Mouse (Mus musculus) urinary bladder, postnatal 25 days (tissue): ENCODE data around the gene Il25.
"Not testable (repeated sequence)": the region's sequence is repeated elsewhere in the genome, so short reads cannot be mapped to it uniquely, and the experiment has no call there.

ENCODE experiments used
- DNase-seq: peaks from one replicate; pipeline ENCODE4 v3.0.0; 2022; ENCODE audit warnings: low spot score

Gene Il25

DNA sequence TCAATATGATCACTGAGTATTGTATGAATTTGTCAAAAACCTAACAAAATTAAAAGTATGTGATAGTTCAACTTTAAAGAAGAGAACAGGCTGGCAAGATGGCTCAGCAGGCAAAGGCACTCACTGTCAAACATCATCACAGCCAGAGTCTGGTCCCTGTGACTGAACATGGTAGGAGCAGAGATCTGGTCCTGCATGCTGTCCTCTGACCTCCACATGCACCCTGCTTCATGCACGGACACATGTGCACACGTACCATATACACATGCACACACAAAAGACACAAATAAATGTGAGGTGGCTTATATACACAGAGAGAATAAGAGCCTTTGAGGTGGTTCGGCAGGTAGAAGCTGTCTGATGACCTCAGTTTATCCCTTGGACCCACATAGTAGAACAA lies 23.0 kb downstream of the Il25 start:
- no peak for DNase-seq

DNA sequence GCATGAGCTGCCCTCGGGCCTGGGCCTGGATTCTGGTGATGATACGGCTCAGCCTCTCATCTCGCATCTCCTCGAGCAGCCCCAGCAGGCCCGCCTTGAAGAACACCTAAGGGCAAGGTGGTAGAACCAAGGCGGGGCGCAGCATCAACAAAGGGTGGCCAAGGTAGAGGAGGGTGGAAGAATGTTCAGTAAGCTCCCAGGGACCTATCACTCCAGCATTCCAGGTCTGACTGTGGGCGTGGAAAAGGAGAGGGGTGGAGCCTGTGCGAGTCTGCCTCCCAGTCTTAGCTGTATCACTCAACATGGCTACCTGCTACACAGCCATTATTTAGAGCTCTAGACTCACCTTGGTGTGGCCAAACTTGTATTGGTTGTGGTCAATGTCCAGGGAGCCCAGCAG lies 24.0 kb downstream of the Il25 start:
- no peak for DNase-seq

DNA sequence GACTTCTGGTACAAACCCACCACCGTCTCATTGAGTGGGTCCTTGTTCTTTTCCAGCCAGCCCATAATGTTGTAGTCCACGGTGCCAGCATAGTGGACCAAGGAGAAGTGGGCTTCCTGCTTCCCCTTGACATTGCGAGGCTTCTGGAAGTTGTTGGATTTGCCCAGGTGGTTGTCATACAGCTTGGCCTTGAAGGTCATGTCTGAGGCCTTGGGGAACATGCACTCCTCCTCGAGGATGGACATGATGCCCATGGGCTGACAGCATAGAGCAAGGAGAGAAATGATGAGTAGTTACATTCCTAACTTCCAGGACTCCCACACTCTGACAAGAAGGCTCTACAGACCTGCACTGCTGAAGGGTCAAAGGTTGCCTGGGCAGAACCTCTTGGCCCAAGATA lies 26.0 kb downstream of the Il25 start:
- DNase-seq, result no peak

DNA sequence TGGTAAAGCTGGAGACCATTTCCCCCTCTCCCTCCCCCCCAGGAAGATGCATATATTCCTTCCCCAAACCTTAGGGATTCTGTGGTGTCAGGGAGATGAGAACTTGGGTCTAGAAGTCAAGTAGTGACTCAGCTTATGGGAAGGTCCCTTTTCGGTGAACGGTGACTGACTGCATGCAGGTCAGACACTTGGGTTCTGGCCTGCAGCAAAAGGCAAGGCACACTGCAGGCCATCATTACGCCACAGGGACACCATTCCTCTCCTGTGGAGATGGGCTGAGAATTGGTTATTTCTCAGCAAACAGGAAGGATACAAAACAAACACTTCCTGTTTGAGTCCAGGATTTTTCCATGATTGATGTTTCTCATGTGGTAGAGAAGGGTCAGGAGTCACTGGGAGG lies 26.7 kb downstream of the Il25 start:
- DNase-seq, result no peak

DNA sequence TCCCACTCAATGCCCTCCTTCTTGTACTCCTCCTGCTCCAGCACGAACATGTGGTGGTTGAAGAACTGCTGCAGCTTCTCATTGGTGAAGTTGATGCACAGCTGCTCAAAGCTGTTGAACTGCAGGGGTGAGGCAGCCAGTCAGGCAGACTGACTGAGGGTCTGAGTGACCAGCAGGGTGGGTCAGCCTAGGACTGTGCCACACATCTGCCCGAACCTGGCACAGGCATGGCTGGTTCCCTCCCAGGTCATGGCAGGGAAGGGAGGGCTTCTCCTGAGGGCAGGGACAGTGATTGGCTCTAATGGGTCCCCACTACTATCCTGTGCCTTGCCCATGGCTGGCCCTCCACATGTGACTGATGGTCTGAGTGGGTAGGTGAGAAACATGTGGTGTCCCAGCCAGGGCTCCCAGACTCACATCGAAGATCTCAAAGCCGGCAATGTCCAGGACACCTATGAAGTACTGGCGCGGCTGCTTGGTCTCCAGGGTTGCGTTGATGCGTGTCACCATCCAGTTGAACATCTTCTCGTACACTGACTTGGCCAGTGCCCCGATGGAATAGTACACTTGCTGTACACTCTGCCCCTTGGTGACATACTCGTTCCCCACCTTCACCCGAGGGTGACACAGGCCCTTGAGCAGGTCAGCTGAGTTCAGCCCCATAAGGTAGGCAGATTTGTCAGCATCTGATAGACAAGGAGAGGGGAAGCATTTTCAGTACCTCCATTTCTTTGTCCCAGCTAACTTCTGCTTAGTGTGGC lies 27.5 kb downstream of the Il25 start:
- not testable (repeated sequence) for DNase-seq

DNA sequence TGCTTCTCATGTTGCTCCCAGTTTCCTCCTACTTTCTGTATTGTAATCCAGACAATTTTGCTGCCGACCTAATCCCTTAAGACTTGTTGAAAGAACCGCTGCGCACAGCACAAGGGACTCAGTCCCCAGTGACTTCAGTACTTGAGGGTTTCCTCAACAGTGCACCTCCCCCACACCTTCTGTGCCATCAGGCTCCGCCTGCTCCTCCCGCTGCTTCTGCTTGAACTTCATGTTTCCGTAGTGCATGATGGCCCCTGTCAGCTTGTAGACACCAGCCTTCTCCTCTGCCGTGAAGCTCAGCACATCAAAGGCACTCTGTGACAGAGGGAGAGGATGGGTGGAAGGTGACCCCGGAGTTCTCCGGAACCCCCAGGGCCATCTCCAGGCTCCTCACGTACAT lies 28.3 kb downstream of the Il25 start:
- no peak for DNase-seq

DNA sequence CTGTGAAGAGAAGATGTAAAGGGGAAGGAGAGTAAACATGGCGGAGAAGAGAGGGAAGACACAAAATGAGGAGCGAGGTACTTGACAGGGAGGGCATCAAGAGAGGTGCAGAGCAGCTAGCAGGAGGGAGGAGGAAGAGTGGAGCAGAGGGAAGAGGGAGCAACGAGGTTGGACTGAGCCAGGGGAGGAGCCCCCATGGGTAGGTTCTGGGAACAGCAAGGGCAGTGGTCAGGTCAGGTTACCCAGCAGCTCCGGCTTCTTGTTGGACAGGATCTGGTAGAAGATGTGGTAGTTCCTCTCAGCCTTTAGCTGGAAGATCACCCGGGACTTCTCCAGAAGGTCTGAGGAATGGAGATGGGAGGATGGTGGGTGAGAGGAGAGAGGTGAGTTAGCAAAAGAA lies 29.0 kb downstream of the Il25 start:
- no peak for DNase-seq

DNA sequence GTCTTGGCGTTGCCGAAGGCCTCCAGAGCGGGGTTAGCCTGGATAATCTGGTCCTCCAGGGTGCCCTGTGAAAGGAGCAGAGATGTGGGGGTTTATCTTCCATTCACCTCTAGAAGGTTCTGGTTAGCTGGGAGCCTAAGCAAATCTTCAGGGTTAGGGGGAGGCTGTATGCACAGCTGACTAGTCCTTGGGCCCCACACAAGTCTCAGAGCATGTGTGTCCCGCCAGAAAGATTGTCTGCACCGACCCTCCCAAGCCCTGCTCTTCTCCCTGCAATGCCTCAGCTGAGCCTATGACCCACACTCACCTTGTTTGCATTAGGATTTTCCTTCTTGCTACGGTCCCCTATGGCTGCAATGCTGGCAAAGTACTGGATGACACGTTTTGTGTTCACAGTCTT lies 30.2 kb downstream of the Il25 start:
- no peak for DNase-seq

DNA sequence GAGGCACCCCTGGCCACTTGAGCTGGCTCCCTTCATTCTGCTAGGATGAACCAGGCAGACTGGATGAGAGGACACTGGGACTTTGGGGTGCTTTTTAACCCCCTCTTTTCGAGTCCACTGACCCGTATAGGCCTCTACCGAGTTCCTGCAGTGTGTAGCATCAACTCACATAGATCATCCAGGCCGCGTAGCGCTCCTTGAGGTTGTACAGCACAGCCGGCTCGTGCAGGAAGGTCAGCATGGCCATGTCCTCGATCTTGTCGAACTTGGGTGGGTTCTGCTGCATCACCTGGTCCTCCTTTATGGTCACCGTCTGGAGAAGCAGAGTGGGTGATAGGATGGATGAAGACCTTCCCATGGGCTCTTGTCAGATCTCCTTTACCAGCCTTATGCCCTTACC lies 31.2 kb downstream of the Il25 start:
- DNase-seq, result no peak

DNA sequence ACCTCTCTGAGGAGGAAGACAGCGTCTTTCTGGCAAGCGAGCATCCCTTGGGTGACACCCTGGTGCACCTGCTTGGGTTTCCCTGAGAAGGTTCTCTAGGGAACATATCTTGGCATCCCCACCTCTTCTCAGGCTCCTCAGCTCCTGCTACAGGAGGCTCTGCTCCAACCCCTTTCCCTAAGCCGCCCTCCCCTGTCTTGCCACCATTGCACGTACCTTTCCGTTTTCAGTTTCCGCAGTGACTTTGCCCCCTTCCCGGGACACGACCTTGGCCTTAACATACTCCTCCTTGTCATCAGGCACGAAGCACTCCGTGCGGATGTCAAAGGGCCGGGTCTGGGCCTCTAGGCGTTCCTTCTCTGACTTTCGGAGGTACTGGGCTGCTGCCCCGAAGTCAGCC lies 32.5 kb downstream of the Il25 start:
- DNase-seq, result no peak

DNA sequence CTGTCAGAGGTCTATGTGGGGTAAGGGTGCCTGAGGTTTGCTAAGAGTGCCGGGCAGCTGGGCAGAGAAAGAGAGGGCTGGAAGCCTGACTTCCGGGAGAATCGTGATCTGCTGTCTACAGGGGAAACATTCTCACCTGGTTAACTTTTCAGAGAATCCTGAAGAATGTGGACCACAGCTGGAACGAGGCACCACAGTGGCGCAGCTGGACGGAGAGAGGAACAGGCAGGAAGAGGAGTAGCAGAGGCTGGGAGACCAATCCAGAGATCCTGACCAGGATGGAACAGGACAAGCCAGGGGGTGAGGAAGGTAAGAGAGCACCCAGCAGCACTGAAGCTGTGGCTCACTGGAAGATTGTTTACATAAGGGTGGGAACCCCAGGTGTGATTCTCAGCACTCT lies 33.1 kb downstream of the Il25 start:
- no peak for DNase-seq

DNA sequence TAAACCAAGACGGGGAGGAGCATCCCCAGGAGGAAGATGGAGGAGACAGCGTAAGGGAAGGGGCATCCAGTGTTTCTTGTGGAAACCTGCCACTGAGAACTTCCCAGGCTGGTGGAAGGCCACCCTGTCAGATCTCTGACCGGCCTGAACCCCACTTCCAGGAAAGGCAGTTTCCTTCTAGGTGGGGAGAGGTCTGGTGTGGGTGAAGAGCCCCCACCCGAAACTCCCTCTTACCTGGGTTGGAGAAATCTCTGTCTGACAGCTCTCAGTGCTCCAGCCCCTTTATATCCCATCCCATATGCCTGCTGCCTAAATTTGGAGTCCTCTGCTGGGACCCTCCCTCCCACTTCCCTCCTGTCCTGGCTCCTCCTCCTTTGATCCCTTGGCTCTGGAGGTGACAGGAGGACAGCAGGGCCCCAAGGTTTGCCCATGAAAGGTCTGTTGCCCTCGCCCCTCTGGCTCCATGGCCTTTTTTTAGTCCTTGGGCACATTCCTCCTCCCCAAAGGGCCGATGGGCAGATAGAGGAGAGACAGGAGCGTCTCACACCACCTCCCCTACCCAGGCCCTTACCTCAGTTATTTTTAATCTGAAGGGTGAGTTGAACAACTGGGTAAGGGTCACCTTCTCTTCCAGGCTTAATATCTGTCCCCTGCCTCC lies 34.0 kb downstream of the Il25 start, which contains the start of gene Myh6:
Myh6 (minus strand) TSS at position 608 of the 658 bp plus-strand sequence.
- no peak for DNase-seq

DNA sequence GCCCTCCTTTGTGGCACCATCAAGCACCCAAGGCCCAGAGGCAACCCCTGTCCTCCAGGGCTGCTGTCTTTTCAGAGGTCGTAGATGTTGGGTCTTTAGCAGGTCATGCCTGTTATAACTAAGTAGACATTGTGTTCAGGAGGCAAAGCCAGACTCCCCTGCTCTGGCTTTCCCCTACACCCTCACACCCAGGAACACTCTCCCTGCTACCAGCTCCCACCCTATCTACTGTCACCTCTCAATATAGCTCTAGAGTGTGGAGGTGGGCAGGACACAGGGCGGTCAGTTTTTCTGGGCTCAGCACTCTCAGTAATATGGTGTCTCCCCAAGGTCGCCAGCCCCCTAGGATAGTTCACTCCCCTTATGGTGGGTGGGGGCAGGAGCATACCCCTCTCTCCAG lies 35.4 kb downstream of the Il25 start:
- no peak for DNase-seq

DNA sequence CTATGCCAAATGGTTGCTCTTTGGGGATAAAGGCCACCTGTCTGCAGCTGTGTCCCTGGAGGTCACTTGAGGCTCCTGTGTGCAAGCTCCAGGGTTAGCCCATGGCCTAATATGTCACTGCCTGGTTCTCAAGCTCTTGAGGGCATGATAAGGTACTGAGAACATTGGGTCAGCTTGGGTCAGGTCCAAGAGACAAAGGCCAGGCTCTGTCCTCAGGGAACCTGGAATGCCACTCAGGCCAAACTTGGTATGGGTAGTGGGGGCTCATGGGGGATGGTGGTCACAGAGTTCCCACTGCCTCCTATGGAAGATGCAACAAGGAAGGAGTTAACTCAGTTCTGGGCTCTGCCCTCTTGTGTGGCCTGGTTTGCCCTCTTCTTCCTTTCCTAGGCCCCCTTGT lies 35.8 kb downstream of the Il25 start:
- no peak for DNase-seq

DNA sequence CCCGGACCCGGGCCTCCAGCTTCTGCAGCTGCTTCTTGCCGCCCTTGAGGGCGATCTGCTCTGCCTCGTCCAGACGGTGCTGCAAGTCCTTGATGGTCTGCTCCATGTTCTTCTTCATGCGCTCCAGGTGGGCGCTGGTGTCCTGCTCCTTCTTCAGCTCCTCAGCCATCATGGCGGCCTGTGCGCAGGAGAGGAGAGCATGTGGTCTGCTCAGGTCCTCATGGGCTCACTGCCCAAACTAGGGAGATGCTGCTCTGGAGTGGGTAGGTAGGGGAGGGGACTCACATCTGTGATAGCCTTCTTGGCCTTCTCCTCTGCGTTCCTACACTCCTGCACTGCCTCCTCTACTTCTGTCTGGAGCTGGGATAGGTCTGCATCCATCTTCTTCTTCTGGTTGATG lies 40.3 kb downstream of the Il25 start:
- DNase-seq, result not testable (repeated sequence)

DNA sequence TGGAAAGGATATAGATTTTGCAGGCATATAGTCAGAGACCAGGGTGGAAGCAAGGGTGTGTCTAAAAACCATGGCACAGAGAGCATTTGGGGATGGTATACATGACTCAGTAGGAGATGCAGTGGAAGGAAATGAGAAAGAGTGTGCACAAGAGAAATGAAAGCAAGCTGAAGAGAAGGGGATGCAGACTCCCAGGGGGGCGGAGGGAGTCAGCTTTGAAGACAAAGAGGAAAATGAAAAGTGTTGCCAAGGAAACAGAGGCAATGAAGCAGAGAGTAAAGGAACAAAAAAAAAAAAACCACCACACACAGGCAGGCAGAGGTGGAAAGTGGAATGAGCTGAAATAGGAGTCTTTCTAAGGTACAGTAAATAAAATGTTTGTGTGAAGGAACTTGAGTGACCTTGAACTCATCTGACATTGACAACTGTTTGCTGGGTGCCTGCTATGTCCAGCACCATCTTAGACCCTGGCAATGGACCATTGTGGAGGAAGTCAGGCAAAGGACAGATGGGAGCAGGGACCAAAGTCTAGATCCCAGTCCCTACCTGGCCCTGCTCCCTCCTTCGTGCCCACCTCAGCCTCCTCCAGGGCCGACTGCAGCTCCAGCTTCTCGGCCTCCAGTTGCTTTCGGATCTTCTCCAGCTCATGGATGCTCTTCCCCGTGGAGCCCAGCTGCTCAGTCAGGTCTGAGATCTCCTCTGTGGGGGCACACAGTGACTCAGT lies 41.7 kb downstream of the Il25 start:
- no peak for DNase-seq

DNA sequence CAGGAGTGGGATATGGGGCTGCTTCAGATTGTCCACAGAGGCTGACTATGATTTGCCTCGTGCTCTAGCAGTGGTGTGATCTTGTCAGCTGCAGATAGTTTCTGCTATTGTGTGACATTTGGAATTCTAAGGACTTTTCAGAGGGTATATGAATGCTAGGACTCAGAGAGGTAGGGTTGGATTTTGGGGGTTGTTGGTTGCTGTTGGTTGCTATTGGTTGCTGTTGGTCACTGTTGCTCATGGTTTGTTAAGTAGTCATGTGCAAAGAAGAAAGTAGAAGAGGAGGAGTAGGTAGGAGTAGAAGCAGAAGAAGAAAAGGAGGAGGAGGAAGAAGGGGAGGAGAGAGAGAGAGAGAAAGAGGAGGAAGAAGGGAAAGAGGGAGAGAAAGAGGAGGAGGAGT lies 44.1 kb downstream of the Il25 start, which contains the start of gene Gm17428:
Gm17428 (plus strand) TSS at position 301 of the 400 bp plus-strand sequence.
- no peak for DNase-seq

DNA sequence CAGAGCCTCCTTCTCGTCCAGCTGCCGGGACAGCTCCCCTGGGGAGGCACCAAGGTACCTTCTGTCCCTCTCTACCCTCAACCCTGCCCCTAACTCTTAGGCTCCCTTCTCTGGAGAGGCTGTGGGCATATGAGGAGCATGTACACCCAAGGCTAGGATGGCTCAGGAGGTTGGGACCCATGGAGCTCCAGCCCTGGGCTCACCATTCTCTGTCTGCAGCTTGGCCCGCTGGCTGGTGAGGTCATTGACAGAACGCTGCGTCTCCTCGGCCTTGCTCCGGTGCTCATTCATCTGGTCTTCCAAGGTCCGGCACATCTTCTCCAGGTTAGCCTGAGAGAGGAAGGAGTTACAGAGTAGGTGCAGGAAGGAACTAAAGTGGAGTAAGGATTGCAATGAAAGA lies 46.2 kb downstream of the Il25 start:
- no peak for DNase-seq

DNA sequence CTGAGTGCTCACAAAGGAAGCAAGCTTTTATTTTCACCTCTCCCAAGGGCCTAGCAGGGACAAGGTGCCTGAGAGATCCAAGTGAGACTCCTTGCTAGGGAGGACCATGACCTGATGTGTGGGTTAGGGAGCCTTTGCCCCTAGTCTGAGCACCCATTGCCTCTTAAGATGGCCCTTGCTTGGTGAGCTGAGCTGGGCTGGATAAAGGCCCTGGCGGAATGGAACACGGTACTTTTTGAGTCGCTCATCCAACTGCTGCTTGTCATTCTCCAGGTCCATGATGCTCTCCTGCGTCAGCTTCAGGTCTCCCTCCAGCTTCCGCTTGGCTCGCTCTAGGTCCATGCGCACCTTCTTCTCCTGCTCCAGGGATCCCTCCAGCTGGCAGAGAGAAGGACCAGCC lies 49.4 kb downstream of the Il25 start:
- no peak for DNase-seq
